Mouse (Mus musculus) stomach, postnatal 0 days (tissue): ENCODE measurements around the gene Abraxas1.

ENCODE experiments used
- CTCF ChIP-seq: IDR thresholded peaks from 2 replicates; pipeline ENCODE4 v1.5.1; 2016; ENCODE audit warnings: antibody characterized with exemption, low read depth, mild to moderate bottlenecking, moderate library complexity
- EP300 ChIP-seq: optimal IDR thresholded peaks from 2 replicates; pipeline ENCODE3; 2016; ENCODE audit warnings: antibody characterized with exemption

GRCm38 (mm10) chr5:100766026-100766425 is 54.7 kb downstream of the Abraxas1 start:
- TF ChIP-seq CTCF, result no peak
- no peak for TF ChIP-seq EP300
